Mouse (Mus musculus) kidney, embryonic 16.5 days (tissue): ENCODE measurements around the gene Dst. TPM values are rescaled to one million over a fixed set of nuclear protein-coding genes. Genes with fewer than 3 reads are reported as not detected.

ENCODE experiments used
- ATAC-seq: fragments of 200-750 bp; cut with Nextera tagmentation; 2 replicates; pipeline ENCODE4 v1.8.0; 2017; ENCODE audit warnings: moderate TSS enrichment; ENCODE audit not compliant: low FRiP score, low TSS enrichment
- H3K27ac ChIP-seq: fragments of 300-500 bp; sonication (generic); 2 replicates; pipeline ENCODE4 v1.5.1; 2014; ENCODE audit warnings: low read length
- H3K27me3 ChIP-seq: fragments of 300-500 bp; sonication (generic); 2 replicates; pipeline ENCODE4 v1.6.1; 2014; ENCODE audit warnings: low read length, control low read depth, mixed read lengths; ENCODE audit not compliant: insufficient read depth
- H3K36me3 ChIP-seq: fragments of 300-500 bp; sonication (generic); 2 replicates; pipeline ENCODE4 v1.6.1; 2014; ENCODE audit warnings: low read length, control low read depth, mixed read lengths; ENCODE audit not compliant: insufficient read depth
- H3K4me1 ChIP-seq: fragments of 300-500 bp; sonication (generic); 2 replicates; pipeline ENCODE4 v1.6.1; 2014; ENCODE audit warnings: low read length, control low read depth, mixed read lengths; ENCODE audit not compliant: insufficient read depth
- H3K4me2 ChIP-seq: fragments of 300-500 bp; sonication (generic); replicated peaks from 2 replicates; pipeline ENCODE4 v1.6.1; 2014; ENCODE audit warnings: low read depth, low read length
- H3K4me3 ChIP-seq: fragments of 300-500 bp; sonication (generic); 2 replicates; pipeline ENCODE4 v1.5.1; 2014; ENCODE audit warnings: mild to moderate bottlenecking, low read length
- H3K9ac ChIP-seq: fragments of 300-500 bp; sonication (generic); replicated peaks from 2 replicates; pipeline ENCODE4 v1.6.1; 2014; ENCODE audit warnings: low read length
- H3K9me3 ChIP-seq: fragments of 300-500 bp; sonication (generic); 2 replicates; pipeline ENCODE4 v1.6.1; 2016; ENCODE audit warnings: low read length, control low read depth
- WGBS: fragments of 180-500 bp; shearing (Covaris S2); extraction: QIAGEN DNeasy Blood & Tissue Kit; methylation state at CpG from one replicate; pipeline ENCODE4 v1.1.7; 2014; 5-methylcytosine and 5-hydroxymethylcytosine counted together
- polyA plus RNA-seq: library from polyadenylated mRNA; unstranded; fragments of >200 nt; fragmentation: Nextera tagmentation; extraction: Ambion mirVana; gene quantifications from 2 replicates; pipeline ENCODE4 v1.2.1, GENCODE M21; 2015

The Dst gene
- polyA plus RNA-seq, 1 experiment from 2014 or later = 23.4 TPM

DNA sequence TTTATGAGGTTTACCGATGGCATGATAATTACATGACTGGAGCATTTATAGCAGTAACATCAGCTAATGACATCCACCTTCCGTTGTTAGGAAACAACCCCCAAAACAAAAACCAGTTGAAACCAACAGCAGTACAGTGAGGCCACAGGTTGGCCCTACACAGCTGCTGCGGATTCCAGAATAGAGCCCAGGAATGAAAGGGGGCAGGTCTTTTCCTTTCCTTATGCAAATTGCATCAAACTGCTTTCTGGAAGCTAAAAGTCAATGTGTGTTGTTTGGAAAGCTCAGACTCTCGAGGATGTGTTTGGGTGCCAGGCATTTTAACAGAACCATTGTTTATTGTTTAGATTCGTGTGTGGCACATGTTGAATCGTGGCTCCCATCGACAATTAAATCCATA, 248.0 kb downstream of the Dst start:
- H3K4me2 ChIP-seq = no peak overlapping the region
- 0 out of 2 replicates have a peak, but pooled peaks cover 2% of the 10 kb centered on the region for H3K36me3 ChIP-seq
- H3K4me1 ChIP-seq = no peaks in the 10 kb centered on the region
- WGBS = 83% methylated on average over 7 of the region's 7 CpGs
- no peaks in the 10 kb centered on the region for H3K27me3 ChIP-seq
- H3K4me3 ChIP-seq = no peak overlapping the region
- no peak overlapping the region for H3K9ac ChIP-seq
- ATAC-seq = no peak
- H3K27ac ChIP-seq = no peak overlapping the region
- no peaks in the 10 kb centered on the region for H3K9me3 ChIP-seq

DNA sequence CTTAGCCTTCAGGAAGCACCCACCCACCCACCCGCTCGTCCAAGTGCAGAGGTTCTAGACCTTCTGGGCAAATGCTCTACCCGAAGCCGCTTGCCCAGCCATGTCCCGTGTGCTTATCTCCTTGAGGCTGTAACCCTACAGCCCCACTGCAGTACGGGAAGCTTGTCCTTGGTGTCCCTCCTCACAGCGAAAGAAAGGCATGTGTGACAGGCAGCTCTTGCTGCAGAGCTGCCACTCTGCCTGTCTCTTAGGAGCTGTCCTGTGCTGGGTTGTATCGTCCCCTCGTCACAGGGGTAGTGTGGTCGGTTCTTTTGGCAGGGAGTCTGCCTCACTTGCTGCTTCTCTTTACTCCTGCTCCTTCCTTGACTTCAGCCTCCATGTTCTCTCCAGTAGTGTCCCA, 249.7 kb downstream of the Dst start:
- no peak for ATAC-seq
- Histone ChIP-seq H3K4me1 (no peaks in the 10 kb centered on the region), H3K27me3 (no peaks in the 10 kb centered on the region), H3K36me3 (peaks cover 7% of the 10 kb centered on the region), H3K9ac (no peak overlapping the region), H3K4me3 (no peak overlapping the region), H3K4me2 (no peak overlapping the region), H3K9me3 (no peaks in the 10 kb centered on the region), H3K27ac (no peak overlapping the region)
- 84% methylated on average over 10 of the region's 10 CpGs for WGBS

DNA sequence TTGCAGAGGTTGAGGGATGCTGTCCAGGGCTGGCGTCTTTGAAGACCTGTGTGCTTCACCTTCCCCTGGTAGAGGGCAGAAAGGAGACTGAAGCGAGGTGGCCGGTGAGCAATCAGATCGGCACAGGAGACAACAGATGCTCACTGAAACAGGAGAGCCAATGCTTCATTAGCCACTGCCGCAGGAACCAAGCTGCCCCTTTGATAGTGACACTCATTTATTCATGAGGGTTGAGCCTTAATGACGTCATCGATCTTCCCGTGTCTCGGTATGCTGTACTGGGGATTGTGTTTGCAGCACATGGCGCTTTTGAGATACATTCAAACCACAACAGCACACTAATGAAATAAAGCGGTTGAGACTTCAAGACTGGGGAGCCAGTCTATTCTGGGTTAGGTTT, 250.8 kb downstream of the Dst start:
- no peaks in the 10 kb centered on the region for H3K9me3 ChIP-seq
- H3K4me1 ChIP-seq = no peaks in the 10 kb centered on the region
- no peak overlapping the region for H3K27ac ChIP-seq
- H3K36me3 ChIP-seq = peaks cover 7% of the 10 kb centered on the region
- no peak overlapping the region for H3K4me3 ChIP-seq
- no peaks in the 10 kb centered on the region for H3K27me3 ChIP-seq
- no peak overlapping the region for H3K9ac ChIP-seq
- ATAC-seq = no peak
- H3K4me2 ChIP-seq = no peak overlapping the region
- 50% methylated on average over 11 of the region's 11 CpGs for WGBS

DNA sequence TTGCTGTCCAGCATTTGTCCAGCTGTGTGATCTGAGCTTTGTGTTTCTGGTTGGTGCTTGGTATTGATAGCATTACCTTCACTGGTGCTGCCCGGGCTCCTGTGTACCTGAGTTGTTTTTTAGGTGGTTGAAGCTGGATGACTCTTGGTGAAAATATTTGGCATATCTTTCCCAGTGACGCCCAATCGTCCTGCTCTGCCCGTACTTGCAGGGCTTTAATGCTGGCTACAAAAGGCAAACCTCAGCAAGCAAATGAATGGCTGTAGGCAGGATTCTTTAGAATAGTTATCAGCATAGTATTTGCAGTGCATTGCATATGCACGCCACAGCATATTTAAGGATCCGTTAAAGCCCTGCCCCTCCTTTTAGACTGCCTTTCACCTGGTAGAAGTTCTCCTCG, 251.9 kb downstream of the Dst start:
- Histone ChIP-seq H3K27ac (no peak overlapping the region), H3K4me1 (no peaks in the 10 kb centered on the region), H3K4me3 (no peak overlapping the region), H3K27me3 (no peaks in the 10 kb centered on the region), H3K9ac (no peak overlapping the region), H3K36me3 (peaks cover 7% of the 10 kb centered on the region), H3K4me2 (no peak overlapping the region), H3K9me3 (no peaks in the 10 kb centered on the region)
- no peak for ATAC-seq
- WGBS = 95% methylated on average over 7 of the region's 7 CpGs

DNA sequence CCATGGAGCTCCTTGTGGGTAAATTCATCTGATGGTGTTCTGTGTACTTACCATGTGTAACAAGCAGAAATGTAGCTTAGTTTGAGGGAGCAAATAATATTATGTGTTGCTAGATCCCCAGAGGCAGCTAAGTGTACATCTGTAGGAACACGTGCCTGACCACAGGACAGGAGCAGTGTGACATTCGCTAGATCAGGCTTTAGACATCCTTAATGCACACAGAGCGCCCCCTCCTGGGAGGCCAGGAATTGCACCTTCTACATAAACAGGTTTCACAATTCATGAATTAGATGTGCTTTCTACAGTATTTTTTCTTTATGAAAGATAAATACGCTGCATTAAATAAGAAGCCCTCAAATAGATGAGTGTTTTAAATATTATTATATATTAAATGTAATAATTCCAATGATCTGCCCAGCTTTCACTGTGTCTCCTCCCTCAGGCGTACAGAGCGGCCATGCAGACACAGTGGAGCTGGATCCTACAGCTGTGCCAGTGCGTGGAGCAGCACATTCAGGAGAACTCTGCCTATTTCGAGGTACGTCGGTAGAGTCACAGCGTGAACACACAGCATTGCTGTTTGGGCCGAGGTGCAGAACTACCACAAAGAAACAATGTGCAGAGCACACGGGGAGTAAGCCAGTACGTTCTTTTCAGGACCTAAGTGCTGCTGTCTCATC, 256.7 kb downstream of the Dst start:
- Histone ChIP-seq H3K9ac (no peak overlapping the region), H3K4me2 (no peak overlapping the region), H3K27me3 (no peaks in the 10 kb centered on the region), H3K4me1 (no peaks in the 10 kb centered on the region), H3K27ac (no peak overlapping the region), H3K36me3 (peaks cover 35% of the 10 kb centered on the region), H3K4me3 (no peak overlapping the region), H3K9me3 (no peaks in the 10 kb centered on the region)
- ATAC-seq = peak; percentile 80; the same call in 1 of the 2 replicates
- WGBS = 70% methylated on average over 14 of the region's 14 CpGs

DNA sequence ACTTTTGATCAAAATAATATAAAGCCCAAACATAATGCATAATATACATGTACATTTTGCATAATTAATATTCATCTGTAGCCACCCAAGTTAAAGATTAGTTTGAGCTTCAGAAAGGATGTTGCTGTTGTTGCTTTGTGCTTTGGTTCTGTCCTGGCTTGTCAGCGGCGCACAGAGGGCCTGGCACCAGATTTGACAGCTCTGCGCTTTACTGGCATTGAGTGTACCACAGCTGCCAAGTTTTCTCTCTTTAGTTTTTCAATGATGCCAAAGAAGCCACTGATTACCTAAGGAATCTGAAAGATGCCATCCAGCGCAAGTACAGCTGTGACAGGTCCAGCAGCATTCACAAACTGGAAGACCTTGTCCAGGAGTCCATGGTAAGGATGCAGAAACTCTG, 257.9 kb downstream of the Dst start:
- 99% methylated on average over 4 of the region's 4 CpGs for WGBS
- no peak overlapping the region for H3K4me2 ChIP-seq
- no peaks in the 10 kb centered on the region for H3K9me3 ChIP-seq
- ATAC-seq = no peak
- H3K36me3 ChIP-seq = peaks cover 44% of the 10 kb centered on the region
- no peak overlapping the region for H3K27ac ChIP-seq
- no peaks in the 10 kb centered on the region for H3K4me1 ChIP-seq
- H3K9ac ChIP-seq = no peak overlapping the region
- H3K4me3 ChIP-seq = no peak overlapping the region
- no peaks in the 10 kb centered on the region for H3K27me3 ChIP-seq

DNA sequence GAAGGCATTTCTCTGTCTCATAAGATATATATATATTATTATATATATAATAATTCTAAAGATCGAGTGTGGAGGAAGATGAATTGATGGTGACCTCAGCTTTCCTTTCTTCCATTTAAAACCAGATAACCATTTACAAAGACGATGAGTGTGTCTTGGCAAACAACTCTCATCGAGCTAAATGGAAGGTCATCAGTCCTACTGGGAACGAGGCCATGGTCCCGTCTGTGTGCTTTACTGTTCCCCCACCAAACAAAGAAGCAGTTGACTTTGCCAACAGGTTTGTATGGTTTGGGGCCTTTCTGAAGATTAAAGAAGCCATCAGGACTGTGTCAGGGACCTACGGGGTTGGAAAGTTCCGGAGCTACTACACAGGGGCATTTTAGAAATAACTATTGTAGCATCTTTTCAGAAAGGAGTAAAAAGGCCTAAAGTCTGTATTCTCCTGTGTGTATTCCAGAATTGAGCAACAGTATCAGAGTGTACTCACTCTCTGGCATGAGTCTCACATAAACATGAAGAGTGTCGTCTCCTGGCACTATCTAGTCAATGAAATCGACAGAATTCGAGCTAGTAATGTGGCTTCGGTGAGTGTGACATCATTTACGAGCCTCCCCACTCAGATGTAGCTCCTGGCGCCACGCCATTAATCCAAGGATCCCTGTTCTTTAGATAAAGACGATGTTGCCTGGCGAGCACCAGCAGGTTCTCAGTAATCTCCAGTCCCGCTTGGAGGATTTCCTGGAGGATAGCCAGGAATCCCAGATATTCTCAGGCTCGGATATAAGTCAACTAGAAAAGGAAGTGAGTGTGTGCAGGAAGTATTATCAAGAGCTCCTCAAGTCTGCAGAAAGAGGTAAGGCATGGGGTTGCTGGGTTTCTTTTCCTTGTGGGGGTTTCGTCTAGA, 259.4 kb downstream of the Dst start:
- no peak for ATAC-seq
- Histone ChIP-seq H3K4me3 (no peak overlapping the region), H3K4me1 (no peaks in the 10 kb centered on the region), H3K36me3 (peaks cover 52% of the 10 kb centered on the region), H3K4me2 (no peak overlapping the region), H3K9me3 (no peaks in the 10 kb centered on the region), H3K27me3 (no peaks in the 10 kb centered on the region), H3K9ac (no peak overlapping the region), H3K27ac (no peak overlapping the region)
- WGBS = 70% methylated on average over 19 of the region's 19 CpGs

DNA sequence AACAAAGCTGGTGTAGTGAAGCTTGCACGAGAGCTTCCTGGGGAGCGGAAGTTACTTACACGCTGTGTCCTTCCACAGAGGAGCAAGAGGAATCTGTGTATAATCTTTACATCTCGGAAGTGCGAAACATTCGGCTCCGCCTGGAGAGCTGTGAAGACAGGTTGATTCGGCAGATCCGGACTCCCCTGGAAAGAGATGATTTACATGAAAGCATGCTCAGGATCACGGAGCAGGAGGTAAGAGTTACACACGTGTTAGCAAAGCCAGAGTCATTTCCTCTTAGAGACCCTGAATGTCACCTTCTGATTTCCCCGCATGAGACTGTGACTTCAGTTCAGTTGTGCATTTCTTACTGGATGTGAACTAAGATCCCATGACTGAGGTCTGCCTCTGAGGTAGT, 261.1 kb downstream of the Dst start:
- Histone ChIP-seq H3K27ac (no peak overlapping the region), H3K9ac (no peak overlapping the region), H3K9me3 (no peaks in the 10 kb centered on the region), H3K4me2 (no peak overlapping the region), H3K36me3 (peaks cover 61% of the 10 kb centered on the region), H3K4me1 (no peaks in the 10 kb centered on the region), H3K27me3 (no peaks in the 10 kb centered on the region), H3K4me3 (no peak overlapping the region)
- no peak for ATAC-seq
- 91% methylated on average over 12 of the region's 12 CpGs for WGBS

DNA sequence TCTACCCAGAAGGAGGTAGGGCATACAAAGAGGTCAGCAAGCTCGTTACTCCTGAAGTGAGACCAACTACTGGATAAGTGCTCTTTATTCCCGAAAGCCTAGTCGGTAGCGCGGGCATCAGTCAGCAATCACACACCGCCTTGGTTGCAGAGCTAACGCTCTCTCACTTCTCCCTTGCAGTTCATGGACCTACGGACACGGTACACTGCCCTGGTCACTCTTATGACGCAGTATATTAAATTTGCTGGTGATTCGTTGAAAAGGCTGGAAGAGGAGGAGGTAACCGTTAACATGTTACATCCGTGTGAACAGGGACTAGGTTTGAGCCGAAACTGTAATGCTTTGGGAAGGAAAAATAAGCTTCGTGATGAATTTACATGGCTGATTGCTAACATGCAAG, 266.5 kb downstream of the Dst start:
- Histone ChIP-seq H3K9me3 (no peaks in the 10 kb centered on the region), H3K36me3 (peaks cover 67% of the 10 kb centered on the region), H3K27ac (no peak overlapping the region), H3K9ac (no peak overlapping the region), H3K4me3 (no peak overlapping the region), H3K27me3 (no peaks in the 10 kb centered on the region), H3K4me1 (no peaks in the 10 kb centered on the region), H3K4me2 (no peak overlapping the region)
- ATAC-seq = no peak
- WGBS = 91% methylated on average over 15 of the region's 15 CpGs

DNA sequence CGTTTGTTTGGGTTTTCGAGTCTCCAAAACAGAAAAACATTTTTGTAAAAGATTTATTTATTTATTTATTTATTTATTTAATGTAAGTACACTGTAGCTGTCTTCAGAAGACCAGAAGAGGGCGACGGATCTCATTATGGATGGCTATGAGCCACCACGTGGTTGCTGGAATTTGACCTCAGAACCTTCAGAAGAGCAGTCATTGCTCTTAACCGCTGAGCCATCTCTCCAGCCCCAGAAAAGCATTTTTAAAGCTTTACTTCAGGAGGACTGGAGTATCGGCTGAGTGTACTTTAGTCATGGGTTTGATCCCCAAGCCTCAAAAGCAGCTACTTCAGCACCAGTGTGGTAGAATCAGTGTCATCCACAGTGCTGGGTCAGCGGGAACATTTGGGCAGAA, 266.9 kb downstream of the Dst start:
- H3K27me3 ChIP-seq = no peaks in the 10 kb centered on the region
- no peak overlapping the region for H3K27ac ChIP-seq
- no peak overlapping the region for H3K4me3 ChIP-seq
- peaks cover 67% of the 10 kb centered on the region for H3K36me3 ChIP-seq
- 73% methylated on average over 8 of the region's 8 CpGs for WGBS
- no peak for ATAC-seq
- H3K9me3 ChIP-seq = no peaks in the 10 kb centered on the region
- H3K4me2 ChIP-seq = no peak overlapping the region
- no peak overlapping the region for H3K9ac ChIP-seq
- no peaks in the 10 kb centered on the region for H3K4me1 ChIP-seq
